ENCODE assay signal across 19 mouse cellular contexts in the genomic region with DNA sequence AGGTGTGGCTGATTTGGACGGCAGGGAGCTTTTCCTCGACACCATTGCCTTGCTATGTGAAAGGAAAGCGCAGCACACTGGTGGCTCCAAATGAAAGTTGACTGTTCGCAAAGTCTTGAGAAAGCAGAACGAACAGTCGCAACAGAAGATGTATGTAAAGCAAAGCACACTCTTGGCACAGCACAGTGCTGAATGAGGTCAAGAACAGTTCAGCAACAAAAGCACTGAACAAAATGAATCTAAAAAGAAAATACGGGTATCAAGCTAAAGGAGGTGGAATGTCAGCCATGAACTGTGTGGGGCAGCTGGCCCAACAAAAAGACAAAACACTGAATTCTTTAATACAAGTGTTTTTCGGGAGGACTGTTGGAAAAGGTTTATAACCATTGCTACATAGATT. TPM values are rescaled to one million over a fixed set of nuclear protein-coding genes. Genes with fewer than 3 reads are reported as not detected.
A peak's percentile ranks its signal among the peaks of the same experiment; 100 is the strongest.
DNase-seq lines count a peak whose midpoint lies in the region; ATAC-seq and TF ChIP-seq lines count a peak whose summit lies in the region.
"Had no signal": no experiment of that assay in that cellular context is flagged by ENCODE, and none has a peak within 500 bp of the region (broad histone marks: within the 10 kb centered on the region; RNA-seq: fewer than 3 reads in every experiment).

No protein-coding gene starts in this region.

- peaks cover 3% of the 10 kb centered on the region; the same call in 1 of the 2 replicates for H3K4me1 ChIP-seq in kidney, embryonic 14.5 days (ENCODE audit: control insufficient read depth, insufficient read depth, low read length)
- H3K4me1 ChIP-seq in lung, postnatal 0 days (ENCODE audit: insufficient read depth, low read depth, low read length): no peaks in the 10 kb centered on the region
- no peaks in the 10 kb centered on the region for H3K4me1 ChIP-seq in neural tube, embryonic 14.5 days (ENCODE audit: control insufficient read depth, insufficient read depth, low read length)
- no peaks in the 10 kb centered on the region for H3K4me1 ChIP-seq in stomach, postnatal 0 days (replicated peaks; ENCODE audit: control insufficient read depth, insufficient read depth)
- no peaks in the 10 kb centered on the region for H3K4me1 ChIP-seq in forebrain, embryonic 15.5 days
- H3K4me1 ChIP-seq: forebrain, embryonic 12.5 days; hindbrain, embryonic 10.5 days; midbrain, embryonic 15.5 days had no signal

- DNase-seq in kidney, postnatal 36 days: no peak
- peak; percentile 27 for DNase-seq in lung, postnatal 0 days (ENCODE audit: low spot score)
- DNase-seq in lung, postnatal 4 days: no peak
- DNase-seq in stomach, postnatal 0 days (ENCODE audit: low spot score): no peak
- DNase-seq: cerebellum, adult 2 months; gastrocnemius, postnatal 10 days; heart, adult 18-20 months; kidney, adult 9 months; liver, postnatal 0 days; right cerebral cortex, adult 18-20 months had no signal

- no peak overlapping the region for H3K4me3 ChIP-seq in kidney, embryonic 14.5 days (ENCODE audit: low read length)
- no peak overlapping the region for H3K4me3 ChIP-seq in lung, postnatal 0 days (ENCODE audit: low read depth, low read length)
- H3K4me3 ChIP-seq in neural tube, embryonic 14.5 days (ENCODE audit: low read depth, low read length): no peak overlapping the region
- H3K4me3 ChIP-seq in stomach, postnatal 0 days (ENCODE audit: low read depth, low read length): no peak overlapping the region
- H3K4me3 ChIP-seq in forebrain, embryonic 15.5 days: no peak overlapping the region
- H3K4me3 ChIP-seq: forebrain, embryonic 12.5 days; hindbrain, embryonic 10.5 days; left cerebral cortex, adult 2 months; limb, embryonic 10.5 days; midbrain, embryonic 15.5 days; myocyte had no signal

- peak overlapping the region; percentile 20; the same call in 1 of the 2 replicates for H3K27ac ChIP-seq in kidney, embryonic 14.5 days (ENCODE audit: low read depth, low read length)
- H3K27ac ChIP-seq in lung, postnatal 0 days (ENCODE audit: low read length): no peak overlapping the region
- no peak overlapping the region for H3K27ac ChIP-seq in neural tube, embryonic 14.5 days (ENCODE audit: low read depth, low read length)
- peak overlapping the region; percentile 69 for H3K27ac ChIP-seq in stomach, postnatal 0 days (replicated peaks)
- H3K27ac ChIP-seq in forebrain, embryonic 15.5 days (replicated peaks): no peak overlapping the region
- H3K27ac ChIP-seq: forebrain, embryonic 12.5 days; hindbrain, embryonic 10.5 days; left cerebral cortex, adult 2 months; limb, embryonic 10.5 days; midbrain, embryonic 15.5 days had no signal

- H3K4me2 ChIP-seq in kidney, embryonic 14.5 days (replicated peaks; ENCODE audit: low read depth, low read length): 0 out of 2 replicates have a peak overlapping the region, but pooled peaks have one; percentile 2
- no peak overlapping the region for H3K4me2 ChIP-seq in lung, postnatal 0 days (replicated peaks; ENCODE audit: low read depth, low read length)
- no peak overlapping the region for H3K4me2 ChIP-seq in neural tube, embryonic 14.5 days (ENCODE audit: low read depth, low read length)
- H3K4me2 ChIP-seq in stomach, postnatal 0 days (replicated peaks; ENCODE audit: low read depth): no peak overlapping the region
- no peak overlapping the region for H3K4me2 ChIP-seq in forebrain, embryonic 15.5 days (replicated peaks)
- H3K4me2 ChIP-seq: forebrain, embryonic 12.5 days; midbrain, embryonic 15.5 days had no signal

- no peaks in the 10 kb centered on the region for H3K36me3 ChIP-seq in kidney, embryonic 14.5 days (ENCODE audit: control insufficient read depth, insufficient read depth, low read length)
- H3K36me3 ChIP-seq in lung, postnatal 0 days (ENCODE audit: insufficient read depth, low read length): no peaks in the 10 kb centered on the region
- no peaks in the 10 kb centered on the region for H3K36me3 ChIP-seq in neural tube, embryonic 14.5 days (ENCODE audit: control insufficient read depth, insufficient read depth, low read length)
- no peaks in the 10 kb centered on the region for H3K36me3 ChIP-seq in stomach, postnatal 0 days (ENCODE audit: control insufficient read depth, insufficient read depth, low read length)
- H3K36me3 ChIP-seq in forebrain, embryonic 15.5 days: no peaks in the 10 kb centered on the region
- H3K36me3 ChIP-seq: forebrain, embryonic 12.5 days; hindbrain, embryonic 10.5 days; limb, embryonic 10.5 days; midbrain, embryonic 15.5 days had no signal

- WGBS in kidney, embryonic 14.5 days: 68% methylated on average over 8 of the region's 8 CpGs
- 57% methylated on average over 8 of the region's 8 CpGs for WGBS in lung, postnatal 0 days
- WGBS in neural tube, embryonic 14.5 days: 31% methylated on average over 8 of the region's 8 CpGs
- 40% methylated on average over 8 of the region's 8 CpGs for WGBS in stomach, postnatal 0 days
- WGBS in forebrain, embryonic 15.5 days: 86% methylated on average over 8 of the region's 8 CpGs

- TF ChIP-seq CTCF in lung, postnatal 0 days (IDR thresholded peaks at IDR 0.05): no peak
- no peak for TF ChIP-seq CTCF in stomach, postnatal 0 days (IDR thresholded peaks at IDR 0.05; ENCODE audit: low read depth)

- H3K9ac ChIP-seq in kidney, embryonic 14.5 days (ENCODE audit: low read depth, low read length): no peak overlapping the region
- H3K9ac ChIP-seq in lung, postnatal 0 days (replicated peaks; ENCODE audit: low read depth): no peak overlapping the region
- H3K9ac ChIP-seq in neural tube, embryonic 14.5 days (replicated peaks; ENCODE audit: low read depth, low read length): no peak overlapping the region
- H3K9ac ChIP-seq in stomach, postnatal 0 days (ENCODE audit: low read length): no peak overlapping the region
- no peak overlapping the region for H3K9ac ChIP-seq in forebrain, embryonic 15.5 days (replicated peaks)
- H3K9ac ChIP-seq: forebrain, embryonic 12.5 days; liver, postnatal 0 days; midbrain, embryonic 15.5 days had no signal

- H3K27me3 ChIP-seq in kidney, embryonic 14.5 days (ENCODE audit: control insufficient read depth, insufficient read depth, low read length): no peaks in the 10 kb centered on the region
- H3K27me3 ChIP-seq in lung, postnatal 0 days (replicated peaks; ENCODE audit: insufficient read depth, low read length): no peaks in the 10 kb centered on the region
- H3K27me3 ChIP-seq in neural tube, embryonic 14.5 days (ENCODE audit: control insufficient read depth, insufficient read depth, low read length): no peaks in the 10 kb centered on the region
- no peaks in the 10 kb centered on the region for H3K27me3 ChIP-seq in stomach, postnatal 0 days (ENCODE audit: control insufficient read depth, insufficient read depth, low read length)
- no peaks in the 10 kb centered on the region for H3K27me3 ChIP-seq in forebrain, embryonic 15.5 days
- H3K27me3 ChIP-seq: forebrain, embryonic 12.5 days; midbrain, embryonic 15.5 days had no signal

- peak; percentile 24; the same call in 1 of the 2 replicates for ATAC-seq in kidney, embryonic 14.5 days (ENCODE audit: low FRiP score, low TSS enrichment)
- ATAC-seq in lung, postnatal 0 days: peak; percentile 35
- peak; percentile 57; the same call in 1 of the 2 replicates for ATAC-seq in neural tube, embryonic 14.5 days (ENCODE audit: low read depth)
- no peak for ATAC-seq in stomach, postnatal 0 days (ENCODE audit: low FRiP score, low TSS enrichment)
- no peak for ATAC-seq in forebrain, embryonic 15.5 days (replicated peaks)
- ATAC-seq: liver, postnatal 0 days; midbrain, embryonic 15.5 days had no signal

- H3K9me3 ChIP-seq in kidney, embryonic 14.5 days (ENCODE audit: control insufficient read depth, low read length): no peaks in the 10 kb centered on the region
- no peaks in the 10 kb centered on the region for H3K9me3 ChIP-seq in lung, postnatal 0 days (ENCODE audit: low read length)
- H3K9me3 ChIP-seq in neural tube, embryonic 14.5 days (ENCODE audit: control insufficient read depth, low read length): no peaks in the 10 kb centered on the region
- no peaks in the 10 kb centered on the region for H3K9me3 ChIP-seq in stomach, postnatal 0 days (ENCODE audit: control insufficient read depth, low read length)
- no peaks in the 10 kb centered on the region for H3K9me3 ChIP-seq in forebrain, embryonic 15.5 days
- H3K9me3 ChIP-seq: forebrain, embryonic 12.5 days; hindbrain, embryonic 10.5 days; limb, embryonic 10.5 days; midbrain, embryonic 15.5 days had no signal

- no peak for TF ChIP-seq EP300 in lung, postnatal 0 days (IDR thresholded peaks at IDR 0.05)
- TF ChIP-seq EP300 in stomach, postnatal 0 days (optimal IDR thresholded peaks at IDR 0.05): no peak

RNA-seq across cellular contexts. Expression of a gene that starts 37.1 kb away (rescaled TPM):
- 145 and 169 TPM in 2 replicates for polyA plus RNA-seq in kidney, embryonic 14.5 days (2014; fragmentation: Nextera tagmentation; extraction: Ambion mirVana)
- 79.2 and 80.5 TPM in 2 replicates for polyA plus RNA-seq in lung, postnatal 0 days (2015; fragmentation: Nextera tagmentation; extraction: Ambion mirVana)
- 173 and 198 TPM in 2 replicates for polyA plus RNA-seq in neural tube, embryonic 14.5 days (2014; fragmentation: Nextera tagmentation; extraction: Ambion mirVana)
- 84.6 and 106 TPM in 2 replicates for polyA plus RNA-seq in stomach, postnatal 0 days (2015; fragmentation: Nextera tagmentation; extraction: Ambion mirVana)
- polyA plus RNA-seq in forebrain, embryonic 15.5 days (2015; fragmentation: Nextera tagmentation; extraction: Ambion mirVana): 162 and 177 TPM in 2 replicates

RNA-seq across cellular contexts. Expression of a gene that starts 42.9 kb away (rescaled TPM):
- polyA plus RNA-seq in kidney, embryonic 14.5 days (2014; fragmentation: Nextera tagmentation; extraction: Ambion mirVana): 117 and 125 TPM in 2 replicates
- 90.8 and 94.5 TPM in 2 replicates for polyA plus RNA-seq in lung, postnatal 0 days (2015; fragmentation: Nextera tagmentation; extraction: Ambion mirVana)
- 32.9 and 37.0 TPM in 2 replicates for polyA plus RNA-seq in neural tube, embryonic 14.5 days (2014; fragmentation: Nextera tagmentation; extraction: Ambion mirVana)
- polyA plus RNA-seq in stomach, postnatal 0 days (2015; fragmentation: Nextera tagmentation; extraction: Ambion mirVana): 69.8 and 74.3 TPM in 2 replicates
- polyA plus RNA-seq in forebrain, embryonic 15.5 days (2015; fragmentation: Nextera tagmentation; extraction: Ambion mirVana): 18.2 and 19.9 TPM in 2 replicates

Comparison
In these comparisons a context has a peak if more than half of its experiments do, and no peak if none do; other contexts are left out.
1. ATAC-seq: peak in kidney, embryonic 14.5 days (single experiment), lung, postnatal 0 days (single experiment) and neural tube, embryonic 14.5 days (single experiment); none in stomach, postnatal 0 days (single experiment) and forebrain, embryonic 15.5 days (single experiment).
2. H3K27ac ChIP-seq: peak in kidney, embryonic 14.5 days (single experiment) and stomach, postnatal 0 days (single experiment); none in lung, postnatal 0 days (single experiment), neural tube, embryonic 14.5 days (single experiment) and forebrain, embryonic 15.5 days (single experiment).